Mouse (Mus musculus) thymus, adult 2 months (tissue): ENCODE measurements around the gene Tmem238l. TPM values are rescaled to one million over a fixed set of nuclear protein-coding genes. Genes with fewer than 3 reads are reported as not detected.

ENCODE experiments used
- DNase-seq: peaks from one replicate; pipeline ENCODE4 v3.0.0; 2021
- H3K27ac ChIP-seq: fragments of 200-500 bp; 2 replicates; pipeline ENCODE4 v1.5.1; 2012; ENCODE audit warnings: low read length, control low read depth; ENCODE audit not compliant: control insufficient read depth, insufficient read depth
- H3K27me3 ChIP-seq: fragments of 200-500 bp; 2 replicates; pipeline ENCODE4 v1.6.1; 2012; ENCODE audit warnings: mild to moderate bottlenecking, low read length, moderate library complexity, mixed read lengths; ENCODE audit not compliant: control insufficient read depth, insufficient read depth
- H3K36me3 ChIP-seq: fragments of 200-500 bp; 2 replicates; pipeline ENCODE4 v1.6.1; 2012; ENCODE audit warnings: mild to moderate bottlenecking, low read length, moderate library complexity; ENCODE audit not compliant: control insufficient read depth, insufficient read depth
- H3K4me1 ChIP-seq: fragments of 200-500 bp; replicated peaks from 2 replicates; pipeline ENCODE4 v1.6.1; 2012; ENCODE audit warnings: low read length; ENCODE audit not compliant: control insufficient read depth, insufficient read depth
- H3K4me3 ChIP-seq: fragments of 200-500 bp; 2 replicates; pipeline ENCODE4 v1.5.1; 2012; ENCODE audit warnings: mild to moderate bottlenecking, low read length, control low read depth, moderate library complexity; ENCODE audit not compliant: control insufficient read depth, insufficient read depth
- CTCF ChIP-seq: fragments of 200-500 bp; IDR thresholded peaks from 2 replicates; pipeline ENCODE4 v1.5.1; 2012; ENCODE audit warnings: mild to moderate bottlenecking, control low read depth, low read length, moderate library complexity, borderline replicate concordance; ENCODE audit not compliant: control insufficient read depth, poor library complexity, insufficient read depth; ENCODE audit errors: extremely low read depth
- POLR2A ChIP-seq: fragments of 200-500 bp; IDR thresholded peaks from 2 replicates; pipeline ENCODE4 v1.6.1; 2012; ENCODE audit warnings: mild to moderate bottlenecking, low read length, control low read depth, moderate library complexity; ENCODE audit not compliant: control insufficient read depth, poor library complexity, insufficient read depth; ENCODE audit errors: extremely low read depth
- WGBS: fragments of 180-500 bp; shearing (Covaris S2); methylation state at CpG from one replicate; pipeline ENCODE4 v1.1.7; 2018; 5-methylcytosine and 5-hydroxymethylcytosine counted together
- polyA plus RNA-seq: library from polyadenylated mRNA; depleted of rRNA; stranded (reverse); fragments of >200 nt; gene quantifications from 2 replicates; pipeline ENCODE4 v1.2.3, GENCODE M21; 2012

The Tmem238l gene
- polyA plus RNA-seq, 1 experiment = 0.63 TPM

- Histone ChIP-seq H3K36me3 (no peaks in the 10 kb centered on the region), H3K4me3 (no peak overlapping the region), H3K4me1 (no peaks in the 10 kb centered on the region), H3K27ac (no peak overlapping the region), H3K27me3 (no peaks in the 10 kb centered on the region)
- TF ChIP-seq CTCF (no peak), POLR2A (no peak)
- no peak for DNase-seq
- 83% methylated on average over 3 of the region's 3 CpGs for WGBS
Observed at GRCm38 (mm10) chr11:66928311-66928710, 28.1 kb upstream of the Tmem238l start.

- Histone ChIP-seq H3K4me1 (no peaks in the 10 kb centered on the region), H3K36me3 (no peaks in the 10 kb centered on the region), H3K4me3 (no peak overlapping the region), H3K27ac (no peak overlapping the region), H3K27me3 (no peaks in the 10 kb centered on the region)
- 86% methylated on average over 9 of the region's 9 CpGs for WGBS
- DNase-seq = no peak
- no peak for TF ChIP-seq POLR2A
Observed at GRCm38 (mm10) chr11:66932827-66933599, 23.4 kb upstream of the Tmem238l start.

GRCm38 (mm10) chr11:66934428-66935173 is 21.8 kb upstream of the Tmem238l start:
- Histone ChIP-seq H3K36me3 (no peaks in the 10 kb centered on the region), H3K4me1 (no peaks in the 10 kb centered on the region), H3K27ac (no peak overlapping the region), H3K4me3 (no peak overlapping the region), H3K27me3 (no peaks in the 10 kb centered on the region)
- TF ChIP-seq POLR2A (no peak), CTCF (no peak)
- 83% methylated on average over 7 of the region's 7 CpGs for WGBS
- DNase-seq = no peak

GRCm38 (mm10) chr11:66942011-66942410 is 14.4 kb upstream of the Tmem238l start:
- TF ChIP-seq POLR2A (no peak), CTCF (no peak)
- DNase-seq = no peak
- H3K4me3 ChIP-seq = no peak overlapping the region
- H3K27me3 ChIP-seq = no peaks in the 10 kb centered on the region
- no peaks in the 10 kb centered on the region for H3K36me3 ChIP-seq
- 92% methylated on average over 5 of the region's 5 CpGs for WGBS
- H3K4me1 ChIP-seq = no peaks in the 10 kb centered on the region
- no peak overlapping the region for H3K27ac ChIP-seq

GRCm38 (mm10) chr11:66945224-66945767 is 11.1 kb upstream of the Tmem238l start:
- WGBS = 48% methylated on average over 2 of the region's 2 CpGs
- no peak overlapping the region for H3K27ac ChIP-seq

GRCm38 (mm10) chr11:66946521-66946920 is 9.9 kb upstream of the Tmem238l start:
- Histone ChIP-seq H3K27me3 (no peaks in the 10 kb centered on the region), H3K4me3 (no peak overlapping the region), H3K27ac (no peak overlapping the region), H3K4me1 (no peaks in the 10 kb centered on the region), H3K36me3 (no peaks in the 10 kb centered on the region)
- 72% methylated on average over 6 of the region's 6 CpGs for WGBS
- TF ChIP-seq CTCF (no peak), POLR2A (no peak)
- DNase-seq = no peak

More at GRCm38 (mm10) chr11:66945224-66945767, 11.1 kb upstream of the Tmem238l start:
- Histone ChIP-seq H3K36me3 (no peaks in the 10 kb centered on the region), H3K27me3 (no peaks in the 10 kb centered on the region), H3K4me1 (no peaks in the 10 kb centered on the region), H3K4me3 (no peak overlapping the region)
- no peak for DNase-seq
- no peak for TF ChIP-seq CTCF
- TF ChIP-seq POLR2A = no peak

GRCm38 (mm10) chr11:66946922-66947321 is 9.5 kb upstream of the Tmem238l start:
- DNase-seq = no peak
- Histone ChIP-seq H3K4me3 (no peak overlapping the region), H3K27ac (no peak overlapping the region), H3K27me3 (no peaks in the 10 kb centered on the region), H3K4me1 (no peaks in the 10 kb centered on the region), H3K36me3 (no peaks in the 10 kb centered on the region)
- WGBS = 88% methylated on average over 6 of the region's 6 CpGs
- TF ChIP-seq POLR2A (no peak), CTCF (no peak)
